8 mouse cellular contexts compared by ENCODE assay signal in genomic region chr8:84893709-84894134, GRCm38 (mm10). TPM values are rescaled to one million over a fixed set of nuclear protein-coding genes. Genes with fewer than 3 reads are reported as not detected.
A peak's percentile ranks its signal among the peaks of the same experiment; 100 is the strongest.
DNase-seq lines count a peak whose midpoint lies in the region; ATAC-seq and TF ChIP-seq lines count a peak whose summit lies in the region.

Gene Gcdh (minus strand): TSS chr8:84893921.

- TF ChIP-seq POLR2A in lung, adult 2 months (IDR thresholded peaks at IDR 0.05; ENCODE audit: borderline replicate concordance, extremely low read depth, low read depth, low read length): peak; percentile 56; the same call in 1 of the 2 replicates

- H3K27ac ChIP-seq in ES-E14 (ENCODE audit: insufficient read depth, low read depth, low read length, poor library complexity, severe bottlenecking): no peak within 1 kb of the TSS
- peak within 1 kb of the TSS; percentile 52 for H3K27ac ChIP-seq in forebrain, embryonic 15.5 days (replicated peaks)

- no peaks in the 10 kb centered on the region for H3K9me3 ChIP-seq in ES-E14 (ENCODE audit: control insufficient read depth, insufficient read depth, low read depth, low read length)
- H3K9me3 ChIP-seq in forebrain, embryonic 15.5 days: no peaks in the 10 kb centered on the region

- under 1% methylated on average over 11 of the region's 11 CpGs for WGBS in forebrain, embryonic 15.5 days
- WGBS in lung, adult 2 months: 0% methylated on average over 11 of the region's 11 CpGs

- H3K4me1 ChIP-seq in ES-E14 (ENCODE audit: control insufficient read depth in 2 of 2, insufficient read depth in 2 of 2, low read length in 2 of 2, poor library complexity in 1 of 2): no peaks in the 10 kb centered on the region; a peak in 1 of 4 replicates
- peaks cover 19% of the 10 kb centered on the region for H3K4me1 ChIP-seq in forebrain, embryonic 15.5 days
- peaks cover 4% of the 10 kb centered on the region for H3K4me1 ChIP-seq in lung, adult 2 months (ENCODE audit: control insufficient read depth, insufficient read depth, low read length)

- peak within 1 kb of the TSS; percentile 92 for H3K4me2 ChIP-seq in forebrain, embryonic 15.5 days (replicated peaks)

- intact Hi-C loops in heart, postnatal 25 days (cut with DNase I): loop anchor here (5.0 kb wide), 1 partner anchor 36 kb away; the partner anchor contains the start of gene Farsa

- H3K9ac ChIP-seq in ES-E14 (ENCODE audit: insufficient read depth, low read depth, low read length, poor library complexity, severe bottlenecking): peak within 1 kb of the TSS; percentile 77
- H3K9ac ChIP-seq in forebrain, embryonic 15.5 days (replicated peaks): peak within 1 kb of the TSS; percentile 76

- peaks cover 11% of the 10 kb centered on the region; the same call in 1 of the 2 replicates for H3K36me3 ChIP-seq in ES-E14 (ENCODE audit: control insufficient read depth, insufficient read depth, low read length, poor library complexity, severe bottlenecking)
- H3K36me3 ChIP-seq in forebrain, embryonic 15.5 days: peaks cover 7% of the 10 kb centered on the region

- peak; percentile 99 for ATAC-seq in forebrain, embryonic 15.5 days (replicated peaks)
- ATAC-seq in neutrophil, adult 5-6 weeks (ENCODE audit: extremely low read depth, insufficient number of reproducible peaks, low FRiP score, poor library complexity, severe bottlenecking): peak; percentile 94

- in situ Hi-C loops in ES-E14 (cut with MboI; ENCODE audit: low sequenced_read_pairs in 2 of 2, unreplicated experiment in 2 of 2): no loop called here

- H3K27me3 ChIP-seq in forebrain, embryonic 15.5 days: no peaks in the 10 kb centered on the region

- no peak for TF ChIP-seq CTCF in lung, adult 2 months (IDR thresholded peaks at IDR 0.05; ENCODE audit: insufficient read depth, low read length)

- DNase-seq in ES-E14 (ENCODE audit: low read depth, low spot score): peak; percentile 95
- peak; percentile 94 for DNase-seq in cerebellum, adult 11-12 months
- DNase-seq in heart, postnatal 25 days (ENCODE audit: low spot score): peak; percentile 90
- peak; percentile 92 to 96 for DNase-seq in layer of hippocampus, adult 18-20 months (ENCODE audit: low spot score in 2 of 2)
- peak; percentile 90 for DNase-seq in lung, adult 2 months
- peak; percentile 79 to 89 for DNase-seq in thymus, adult 18-20 months

- H3K4me3 ChIP-seq in ES-E14 (ENCODE audit: insufficient read depth in 1 of 2, low read depth in 1 of 2, low read length in 2 of 2, poor library complexity in 1 of 2, severe bottlenecking in 1 of 2): peak within 1 kb of the TSS; percentile 72 to 88
- H3K4me3 ChIP-seq in forebrain, embryonic 15.5 days: peak within 1 kb of the TSS; percentile 91
- peak within 1 kb of the TSS; percentile 79 for H3K4me3 ChIP-seq in lung, adult 2 months (replicated peaks; ENCODE audit: extremely low read depth, low read depth, low read length)

TF ChIP-seq in ES-E14, 5 proteins besides CTCF, POLR2A, EP300 and RAD21:
- TF ChIP-seq MAFK (IDR thresholded peaks at IDR 0.05; ENCODE audit: insufficient read depth, low read depth, low read length): no peak
- no peak for TF ChIP-seq ZC3H11A (IDR thresholded peaks at IDR 0.05; ENCODE audit: borderline replicate concordance, low read depth, low read length)
- no peak for TF ChIP-seq ZNF384 (IDR thresholded peaks at IDR 0.05; ENCODE audit: low read depth, low read length)
- no peak for TF ChIP-seq HCFC1 (IDR thresholded peaks at IDR 0.05; ENCODE audit: borderline replicate concordance, insufficient read depth, low read length)
- no peak for TF ChIP-seq CHD2 (IDR thresholded peaks at IDR 0.05; ENCODE audit: low read depth, low read length)

RNA-seq across cellular contexts. Expression of gene Gcdh, which starts in this region (rescaled TPM):
- total RNA-seq in ES-E14 (2012; rRNA removed): 36.3 and 57.2 TPM in 2 replicates
- 36.2 and 37.4 TPM in 2 replicates for polyA plus RNA-seq in forebrain, embryonic 15.5 days (2015; fragmentation: Nextera tagmentation; extraction: Ambion mirVana)
- 10 to 100 TPM; 63.1 to 68.2 TPM for total RNA-seq in heart, postnatal 25 days (2021)
- total RNA-seq in layer of hippocampus, adult 18-20 months (2021): 10 to 100 TPM; 38.3 to 38.5 TPM
- polyA plus RNA-seq in lung, adult 2 months (2012; rRNA removed): 65.8 and 75.3 TPM in 2 replicates
- total RNA-seq in neutrophil, adult 5-6 weeks (2017): 21.0 and 21.5 TPM in 2 replicates
